Mouse (Mus musculus): Measurements from ENCODE around the gene Ksr1.

The Ksr1 gene

DNA sequence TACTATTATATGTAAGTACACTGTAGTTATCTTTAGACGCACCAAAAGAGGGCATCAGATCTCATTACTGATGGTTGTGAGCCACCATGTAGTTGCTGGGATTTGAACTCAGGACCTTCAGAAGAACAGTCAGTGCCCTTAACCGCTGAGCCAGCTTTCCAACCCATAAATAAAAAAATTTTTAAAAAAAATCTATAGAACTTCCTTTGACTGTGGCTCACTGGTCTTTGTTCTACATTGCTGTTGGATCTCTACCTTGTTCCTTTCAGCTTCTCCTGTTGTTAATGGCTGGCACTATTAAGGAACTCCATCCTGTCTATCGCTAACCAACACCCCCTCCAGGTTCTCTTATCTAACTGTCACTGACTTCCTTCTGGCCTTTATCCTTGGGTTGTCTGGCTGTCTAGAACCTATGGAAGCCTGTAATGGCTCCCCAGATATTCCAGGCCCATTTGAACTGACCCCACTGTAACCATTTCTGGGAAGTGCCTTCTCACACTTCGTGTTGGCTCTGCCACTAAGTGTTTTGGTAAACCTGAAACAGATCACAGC is 166.0 kb downstream of the Ksr1 start:
- no peak for DNase-seq (ENCODE audit: low spot score)

DNA sequence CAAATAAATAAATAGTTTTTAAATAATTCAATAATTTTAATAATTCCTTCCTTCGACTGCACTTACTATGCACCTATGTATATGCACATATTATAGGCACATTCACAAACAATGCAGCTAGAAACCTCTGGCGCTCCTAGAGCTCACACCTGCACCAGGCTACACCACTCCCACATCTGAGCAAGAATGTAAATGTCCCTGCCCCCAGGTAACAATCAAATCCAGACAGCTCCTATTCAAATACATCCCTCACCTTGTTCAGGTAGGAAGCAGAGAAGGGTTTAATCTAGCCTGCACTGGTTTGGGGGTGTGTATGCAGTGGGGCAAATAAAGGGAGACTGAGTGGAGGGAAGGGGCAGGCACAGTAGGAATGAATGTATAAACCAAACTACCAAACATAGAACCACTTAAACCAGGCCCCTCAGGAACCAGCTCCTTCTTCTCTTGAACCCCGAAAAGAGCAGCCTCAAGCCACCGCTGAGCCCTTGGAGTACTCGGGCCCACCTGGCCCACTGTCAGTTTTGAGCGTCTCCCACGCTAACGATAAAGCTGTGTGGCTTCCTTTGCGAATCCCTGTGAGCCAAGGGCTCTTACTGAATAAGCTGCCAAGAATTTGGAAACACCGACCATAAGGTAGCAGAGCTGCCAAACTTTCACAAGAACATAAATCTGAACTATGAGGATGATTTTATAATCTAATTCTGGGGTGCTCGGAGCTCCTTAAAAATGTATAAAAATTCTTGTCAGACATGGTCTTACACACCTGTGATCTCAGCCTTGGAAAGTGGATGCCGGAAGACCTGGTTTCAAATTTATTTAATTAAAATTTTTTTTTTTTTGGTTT is 167.8 kb downstream of the Ksr1 start:
- no peak for DNase-seq (ENCODE audit: low spot score)

DNA sequence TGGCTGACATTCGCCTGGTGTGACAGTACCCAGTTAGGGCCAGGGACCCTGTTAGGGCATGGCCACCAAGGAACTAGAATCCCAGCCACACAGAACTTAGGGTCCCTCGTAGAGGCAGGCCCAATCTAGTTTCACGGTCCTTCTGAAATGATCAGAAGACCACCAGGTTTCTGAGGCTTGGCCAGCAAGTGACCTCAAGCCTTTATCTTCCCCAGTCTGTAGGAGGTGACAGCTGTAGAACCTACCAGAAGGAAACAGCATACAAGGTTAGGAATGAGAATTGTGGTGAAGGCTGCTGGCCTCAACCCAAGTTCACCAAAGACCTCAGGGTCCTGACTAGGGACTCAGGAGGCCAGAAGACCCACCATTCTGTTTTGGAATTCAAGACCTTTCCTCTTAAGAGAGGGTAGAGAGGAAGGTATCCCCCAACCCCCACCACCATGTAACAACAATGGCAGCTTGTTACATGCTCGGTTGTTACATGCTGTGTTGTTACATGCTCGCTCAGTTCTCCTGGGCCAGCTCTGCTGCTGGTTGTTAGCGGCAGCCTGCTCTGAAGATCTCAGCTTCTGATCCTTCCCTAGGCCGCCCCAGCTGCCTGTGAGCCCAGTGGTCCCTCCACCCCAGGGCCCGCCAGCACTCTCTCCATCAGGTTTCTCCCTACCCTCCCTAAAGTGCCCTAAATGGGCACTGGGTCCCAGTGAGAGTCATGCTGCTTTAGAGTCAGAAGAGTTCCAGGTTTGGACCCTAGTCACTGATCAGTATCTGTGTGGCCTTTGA is 169.3 kb downstream of the Ksr1 start:
- no peak for DNase-seq (ENCODE audit: low spot score)

DNA sequence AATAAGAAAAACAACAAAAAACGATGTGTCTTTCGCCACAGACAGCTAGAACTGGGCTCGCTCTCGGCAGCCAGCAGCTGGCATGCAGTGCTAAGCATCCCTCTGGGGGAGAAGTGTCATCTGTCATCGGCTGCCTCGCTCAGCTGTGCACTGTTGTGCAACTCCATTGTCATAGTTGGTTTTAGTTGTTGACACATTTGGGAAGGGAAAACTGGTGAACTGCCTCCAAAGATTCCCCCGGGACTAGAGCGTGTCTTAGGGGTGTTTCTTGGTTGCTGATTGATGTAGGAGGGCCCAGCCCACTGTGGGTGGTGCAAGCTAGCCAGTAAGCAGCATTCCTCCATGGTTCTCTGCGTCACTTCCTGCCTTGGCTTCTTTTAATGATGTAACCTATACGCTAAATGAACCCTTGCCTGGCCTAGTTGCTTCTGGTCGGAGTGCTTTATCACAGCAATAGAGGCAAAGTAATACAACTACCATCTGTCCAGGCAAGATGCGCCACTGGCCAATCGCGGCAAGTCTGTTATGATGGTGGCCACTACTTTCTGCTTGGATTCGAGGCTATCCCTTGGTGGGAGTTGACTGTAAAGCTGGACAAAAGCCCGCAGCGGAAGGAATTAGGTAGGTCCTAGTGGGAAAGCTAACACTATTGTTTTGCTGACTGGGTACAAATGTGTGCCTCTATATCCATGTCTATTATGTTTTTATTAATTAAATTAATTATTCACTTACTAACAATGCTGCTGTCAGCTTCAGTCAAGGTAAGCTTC is 172.6 kb downstream of the Ksr1 start:
- peak; percentile 45 for DNase-seq (ENCODE audit: low spot score)

DNA sequence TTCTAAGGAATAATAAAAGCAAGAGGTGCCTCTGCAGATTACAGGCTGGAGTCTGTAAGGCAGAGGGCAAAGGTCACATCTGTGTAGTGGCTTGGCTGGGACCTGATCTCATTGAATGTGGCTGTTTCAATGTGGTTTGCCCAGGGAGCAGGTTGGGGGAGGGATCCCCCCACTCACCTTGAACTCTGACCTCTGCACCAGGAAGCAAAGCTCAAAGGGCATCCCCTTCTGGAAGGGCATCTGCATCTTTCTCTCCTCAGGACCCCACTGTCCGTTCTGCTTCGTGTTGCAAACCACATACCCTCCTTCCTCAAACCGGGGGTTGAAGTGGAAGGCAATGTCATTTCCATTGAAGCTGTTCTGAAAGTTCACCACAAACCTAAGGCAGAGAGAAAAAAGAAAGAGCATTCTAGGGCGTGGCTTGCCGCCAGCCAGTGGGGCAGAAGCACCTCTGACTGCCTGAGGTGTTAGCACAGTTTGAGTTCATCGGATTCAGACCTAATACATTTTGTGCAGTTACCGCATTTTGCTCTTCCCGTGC is 173.3 kb downstream of the Ksr1 start:
- DNase-seq (ENCODE audit: low spot score) = peak; percentile 79

DNA sequence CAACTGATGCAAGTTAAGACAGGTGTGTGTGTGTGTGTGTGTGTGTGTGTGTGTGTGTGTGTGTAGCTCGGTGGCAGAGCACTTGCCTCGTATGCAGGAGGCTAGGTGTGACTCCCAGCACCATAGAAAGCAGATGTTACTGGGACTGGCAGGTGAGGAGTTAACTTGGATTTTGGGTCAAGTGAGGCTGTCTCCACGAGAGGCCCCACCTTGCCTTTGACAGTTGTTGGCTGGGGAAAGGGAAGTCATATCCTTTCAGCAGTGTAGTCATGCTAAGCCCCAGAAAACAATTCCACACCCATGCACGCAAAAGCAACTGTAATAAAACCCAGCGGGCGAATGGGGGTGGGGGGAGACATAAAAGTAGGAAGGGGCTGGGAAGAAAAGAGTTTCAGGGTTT is 173.9 kb downstream of the Ksr1 start:
- DNase-seq (ENCODE audit: low spot score) = no peak

DNA sequence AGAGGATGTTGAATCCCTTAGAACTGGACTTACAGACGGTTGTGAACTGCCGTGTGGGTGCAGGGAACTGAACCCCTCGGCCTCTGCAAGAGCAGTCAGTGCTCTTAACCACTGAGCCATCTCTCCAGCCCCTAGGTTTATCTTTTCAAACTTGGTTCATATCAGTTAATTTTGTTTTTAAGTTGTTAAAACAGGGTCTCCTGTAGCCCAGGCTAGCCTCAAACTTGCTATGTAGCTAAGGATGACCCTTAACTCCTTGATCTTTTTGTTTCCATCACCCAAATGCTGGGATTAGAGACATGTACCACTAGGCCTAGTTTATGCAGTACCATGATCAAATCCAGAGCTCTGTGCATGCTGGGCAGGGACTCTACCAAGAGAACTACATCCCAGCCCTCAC is 174.5 kb downstream of the Ksr1 start:
- DNase-seq (ENCODE audit: low spot score) = no peak

DNA sequence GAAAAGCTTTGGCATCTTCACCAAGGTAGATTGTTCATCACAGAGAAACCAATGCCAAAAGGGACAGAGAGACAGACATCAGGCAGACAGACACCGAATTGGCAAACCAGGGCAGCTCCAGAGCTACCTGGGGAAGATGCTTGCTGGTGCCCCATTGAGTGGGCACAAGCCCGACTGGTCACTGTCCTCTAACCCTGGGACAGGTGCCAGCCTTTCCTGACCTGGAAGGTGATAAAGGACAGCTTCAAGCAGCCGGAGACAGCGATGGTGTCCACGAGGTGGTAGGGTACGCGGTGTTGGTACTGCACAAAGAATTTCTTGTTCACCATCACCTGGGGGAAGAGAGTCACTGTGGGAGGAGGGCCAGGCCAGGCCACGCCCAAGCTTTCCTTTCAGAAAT is 175.1 kb downstream of the Ksr1 start:
- DNase-seq (ENCODE audit: low spot score) = no peak

DNA sequence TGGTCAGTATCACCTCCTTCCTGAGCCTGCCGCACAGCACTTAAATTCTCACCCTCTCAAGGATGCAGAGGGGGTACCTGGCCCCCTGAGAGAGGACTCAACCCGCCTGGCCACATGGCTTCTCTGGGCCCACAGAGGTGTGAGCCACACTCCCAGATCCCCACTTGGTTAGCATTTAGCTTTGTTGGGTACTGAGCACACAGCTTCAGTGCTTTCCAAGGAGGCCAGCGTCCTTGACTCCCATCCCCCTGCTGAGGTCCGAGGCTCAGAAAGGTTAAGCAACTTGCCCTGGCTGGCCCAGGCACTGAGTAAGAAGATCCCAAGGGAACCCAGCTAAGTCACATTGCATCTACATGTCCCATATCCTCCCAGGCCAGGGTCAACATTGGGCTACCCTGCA is 178.1 kb downstream of the Ksr1 start:
- no peak for DNase-seq (ENCODE audit: low spot score)

DNA sequence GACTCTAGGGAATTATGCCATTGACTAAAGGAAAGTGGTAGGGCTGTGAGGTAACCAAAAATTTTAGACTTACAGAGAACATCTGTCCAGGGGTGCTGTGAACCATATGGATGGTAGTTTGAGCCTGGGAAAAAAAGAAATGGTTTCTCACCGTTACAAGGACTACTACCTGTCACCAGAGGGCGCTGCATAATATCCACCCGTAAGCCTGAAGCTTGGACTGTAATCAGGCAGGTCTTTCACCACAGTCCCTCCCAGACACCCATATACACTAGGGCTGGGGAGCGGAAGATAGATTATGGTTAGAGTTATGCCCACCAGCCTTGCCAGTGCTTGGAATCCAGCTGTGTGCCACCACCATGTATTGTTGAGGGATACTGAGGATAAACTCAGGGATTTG is 178.8 kb downstream of the Ksr1 start:
- DNase-seq (ENCODE audit: low spot score) = peak; percentile 79
